Mouse (Mus musculus): ENCODE measurements at regions not wholly inside any gene's neighbourhood (a gene's known extent, or its start where the extent isn't known, plus 50 kb on each side); places are given as distances from the start of the nearest gene placed in this dataset.

- Histone ChIP-seq H3K9me3 (replicated peaks; ENCODE audit: low read length) (no peaks in the 10 kb centered on the region), H3K36me3 (ENCODE audit: insufficient read depth, low read length) (no peaks in the 10 kb centered on the region), H3K27ac (no peak overlapping the region), H3K4me2 (ENCODE audit: low read length) (no peak overlapping the region), H3K4me3 (replicated peaks; ENCODE audit: low read depth, low read length) (no peak overlapping the region), H3K9ac (ENCODE audit: low read depth, low read length) (no peak overlapping the region), H3K4me1 (replicated peaks; ENCODE audit: insufficient read depth, low read length) (no peaks in the 10 kb centered on the region), H3K27me3 (ENCODE audit: insufficient read depth, low read length) (no peaks in the 10 kb centered on the region)
- no peak for ATAC-seq (replicated peaks; ENCODE audit: low FRiP score, low read depth)
- no peak for DNase-seq (ENCODE audit: low spot score)
- TF ChIP-seq CTCF (IDR thresholded peaks at IDR 0.05; ENCODE audit: low read depth) = no peak
- WGBS = 75% methylated on average over 6 of the region's 6 CpGs
These were observed 112.5 kb upstream of the Arglu1 start for GRCm38 (mm10) chr8:8802761-8803340.

GRCm38 (mm10) chr8:8802317-8802716 is 112.0 kb upstream of the Arglu1 start:
- H3K4me3 ChIP-seq (replicated peaks; ENCODE audit: low read depth, low read length) = no peak overlapping the region
- peak; percentile 22; the same call in 1 of the 2 replicates for TF ChIP-seq CTCF (IDR thresholded peaks at IDR 0.05; ENCODE audit: low read depth)
- WGBS = 45% methylated on average over 5 of the region's 5 CpGs
- no peak overlapping the region for H3K4me2 ChIP-seq (ENCODE audit: low read length)
- H3K9me3 ChIP-seq (replicated peaks; ENCODE audit: low read length) = no peaks in the 10 kb centered on the region
- ATAC-seq (replicated peaks; ENCODE audit: low FRiP score, low read depth) (no peak), DNase-seq (ENCODE audit: low spot score) (no peak)
- no peaks in the 10 kb centered on the region for H3K36me3 ChIP-seq (ENCODE audit: insufficient read depth, low read length)
- H3K27me3 ChIP-seq (ENCODE audit: insufficient read depth, low read length) = no peaks in the 10 kb centered on the region
- H3K27ac ChIP-seq = no peak overlapping the region
- H3K9ac ChIP-seq (ENCODE audit: low read depth, low read length) = no peak overlapping the region
- H3K4me1 ChIP-seq (replicated peaks; ENCODE audit: insufficient read depth, low read length) = no peaks in the 10 kb centered on the region

DNA sequence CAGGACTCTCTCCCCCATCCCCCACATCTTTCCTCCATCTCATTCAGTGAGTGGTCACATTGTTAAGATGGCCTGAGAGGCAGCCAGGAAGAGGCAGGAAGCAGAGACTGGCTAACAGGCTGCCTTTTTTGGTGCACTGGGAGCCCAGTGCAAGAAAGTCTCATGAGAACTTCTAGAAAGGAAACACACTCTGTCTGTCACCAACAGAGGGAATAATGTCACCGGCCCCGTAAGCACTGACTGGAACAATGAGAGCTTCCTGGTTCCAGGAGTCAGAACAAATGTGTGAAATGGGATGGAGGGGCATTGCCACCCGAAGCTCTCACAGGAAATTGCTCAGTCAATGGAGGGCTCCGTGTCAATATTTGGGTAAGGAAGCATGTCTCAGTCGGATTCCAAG is 111.3 kb upstream of the Arglu1 start:
- H3K9me3 ChIP-seq (replicated peaks; ENCODE audit: low read length) = no peaks in the 10 kb centered on the region
- no peaks in the 10 kb centered on the region for H3K4me1 ChIP-seq (replicated peaks; ENCODE audit: insufficient read depth, low read length)
- no peak overlapping the region for H3K27ac ChIP-seq
- no peak overlapping the region for H3K9ac ChIP-seq (ENCODE audit: low read depth, low read length)
- H3K4me3 ChIP-seq (replicated peaks; ENCODE audit: low read depth, low read length) = no peak overlapping the region
- ATAC-seq (replicated peaks; ENCODE audit: low FRiP score, low read depth) (no peak), DNase-seq (ENCODE audit: low spot score) (no peak)
- TF ChIP-seq CTCF (IDR thresholded peaks at IDR 0.05; ENCODE audit: low read depth) = no peak
- H3K4me2 ChIP-seq (ENCODE audit: low read length) = no peak overlapping the region
- H3K36me3 ChIP-seq (ENCODE audit: insufficient read depth, low read length) = no peaks in the 10 kb centered on the region
- no peaks in the 10 kb centered on the region for H3K27me3 ChIP-seq (ENCODE audit: insufficient read depth, low read length)
- 31% methylated on average over 5 of the region's 5 CpGs for WGBS

DNA sequence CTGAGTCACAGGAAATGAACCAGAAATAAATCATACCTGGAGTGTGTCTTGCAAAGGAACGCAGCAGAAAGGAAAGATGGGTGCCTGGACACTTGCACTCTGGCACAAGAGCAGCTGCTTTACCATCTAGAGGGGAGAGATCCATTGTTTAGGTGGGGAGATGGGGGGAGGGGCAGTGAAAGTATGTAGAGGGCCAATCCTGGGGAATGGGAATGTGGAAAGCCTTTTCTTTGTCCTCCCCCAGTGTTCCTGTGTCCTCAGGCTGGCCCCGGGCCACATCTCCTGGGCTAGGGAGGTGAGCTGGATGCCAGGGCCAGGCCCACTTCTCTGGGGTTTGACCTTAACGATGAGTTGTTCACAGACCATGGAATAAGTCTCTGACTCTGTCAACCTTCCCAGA is 107.2 kb upstream of the Arglu1 start:
- Histone ChIP-seq H3K27me3 (ENCODE audit: insufficient read depth, low read length) (no peaks in the 10 kb centered on the region), H3K27ac (no peak overlapping the region), H3K9ac (ENCODE audit: low read depth, low read length) (no peak overlapping the region), H3K4me1 (replicated peaks; ENCODE audit: insufficient read depth, low read length) (no peaks in the 10 kb centered on the region), H3K36me3 (ENCODE audit: insufficient read depth, low read length) (no peaks in the 10 kb centered on the region), H3K4me3 (replicated peaks; ENCODE audit: low read depth, low read length) (no peak overlapping the region), H3K9me3 (replicated peaks; ENCODE audit: low read length) (no peaks in the 10 kb centered on the region), H3K4me2 (ENCODE audit: low read length) (no peak overlapping the region)
- no peak for ATAC-seq (replicated peaks; ENCODE audit: low FRiP score, low read depth)
- WGBS = 55% methylated on average over 3 of the region's 3 CpGs
- no peak for DNase-seq (ENCODE audit: low spot score)
- no peak for TF ChIP-seq CTCF (IDR thresholded peaks at IDR 0.05; ENCODE audit: low read depth)

DNA sequence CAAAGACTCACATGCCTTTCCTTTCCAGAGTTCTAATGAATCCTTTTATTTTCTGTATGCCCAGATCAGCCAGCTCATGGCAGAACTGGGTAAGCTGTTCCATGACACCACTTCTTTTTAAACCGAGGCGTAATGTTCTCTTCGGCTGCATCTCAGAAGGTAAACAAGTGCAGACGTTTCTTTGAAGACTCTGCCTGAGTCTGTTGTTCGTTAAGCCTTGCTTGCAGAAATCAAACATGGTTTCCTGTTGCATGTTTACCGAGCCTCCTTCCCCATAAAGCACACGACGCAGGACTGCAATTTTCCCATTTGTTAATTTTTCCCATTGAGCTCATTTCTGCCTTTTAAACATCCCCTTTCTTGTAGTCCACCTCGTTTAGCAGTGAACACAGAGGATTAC is 106.6 kb upstream of the Arglu1 start:
- H3K27ac ChIP-seq = no peak overlapping the region
- no peak overlapping the region for H3K9ac ChIP-seq (ENCODE audit: low read depth, low read length)
- no peak for TF ChIP-seq CTCF (IDR thresholded peaks at IDR 0.05; ENCODE audit: low read depth)
- H3K4me2 ChIP-seq (ENCODE audit: low read length) = no peak overlapping the region
- H3K36me3 ChIP-seq (ENCODE audit: insufficient read depth, low read length) = no peaks in the 10 kb centered on the region
- H3K27me3 ChIP-seq (ENCODE audit: insufficient read depth, low read length) = no peaks in the 10 kb centered on the region
- WGBS = 33% methylated on average over 9 of the region's 9 CpGs
- H3K4me1 ChIP-seq (replicated peaks; ENCODE audit: insufficient read depth, low read length) = no peaks in the 10 kb centered on the region
- DNase-seq (ENCODE audit: low spot score) (no peak), ATAC-seq (replicated peaks; ENCODE audit: low FRiP score, low read depth) (no peak)
- H3K9me3 ChIP-seq (replicated peaks; ENCODE audit: low read length) = no peaks in the 10 kb centered on the region
- H3K4me3 ChIP-seq (replicated peaks; ENCODE audit: low read depth, low read length) = no peak overlapping the region

- Histone ChIP-seq H3K27ac (no peak overlapping the region), H3K4me3 (replicated peaks; ENCODE audit: low read depth, low read length) (no peak overlapping the region), H3K4me2 (ENCODE audit: low read length) (no peak overlapping the region), H3K36me3 (ENCODE audit: insufficient read depth, low read length) (no peaks in the 10 kb centered on the region), H3K4me1 (replicated peaks; ENCODE audit: insufficient read depth, low read length) (no peaks in the 10 kb centered on the region), H3K9me3 (replicated peaks; ENCODE audit: low read length) (no peaks in the 10 kb centered on the region), H3K27me3 (ENCODE audit: insufficient read depth, low read length) (no peaks in the 10 kb centered on the region), H3K9ac (ENCODE audit: low read depth, low read length) (no peak overlapping the region)
- 16% methylated on average over 6 of the region's 6 CpGs for WGBS
- DNase-seq (ENCODE audit: low spot score) (peak; percentile 78), ATAC-seq (replicated peaks; ENCODE audit: low FRiP score, low read depth) (no peak)
- no peak for TF ChIP-seq CTCF (IDR thresholded peaks at IDR 0.05; ENCODE audit: low read depth)
These were observed 104.4 kb upstream of the Arglu1 start for GRCm38 (mm10) chr8:8794711-8795110.

DNA sequence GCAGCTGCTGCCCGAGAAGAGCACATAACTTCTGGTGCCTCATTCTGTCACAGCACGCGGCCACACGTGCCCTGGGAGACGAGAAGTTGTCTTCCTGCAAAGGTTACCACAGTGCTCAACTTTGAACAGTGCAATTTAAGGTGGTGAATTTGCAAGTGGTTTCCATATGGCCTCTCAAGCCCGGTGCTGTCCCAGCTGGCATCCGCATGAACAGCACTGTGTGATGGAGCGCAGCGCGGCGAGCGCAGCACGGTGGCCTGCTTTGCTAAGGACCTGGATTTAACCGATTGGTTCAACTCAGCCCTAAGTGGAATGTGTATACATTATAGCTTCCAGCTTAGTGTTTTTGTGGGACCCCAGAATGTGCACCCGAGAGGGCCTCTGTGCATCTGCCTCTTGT is 89.6 kb upstream of the Arglu1 start:
- WGBS = 47% methylated on average over 15 of the region's 15 CpGs
- Histone ChIP-seq H3K4me2 (ENCODE audit: low read length) (no peak overlapping the region), H3K27me3 (ENCODE audit: insufficient read depth, low read length) (no peaks in the 10 kb centered on the region), H3K9me3 (replicated peaks; ENCODE audit: low read length) (no peaks in the 10 kb centered on the region), H3K4me3 (replicated peaks; ENCODE audit: low read depth, low read length) (no peak overlapping the region), H3K36me3 (ENCODE audit: insufficient read depth, low read length) (no peaks in the 10 kb centered on the region), H3K4me1 (replicated peaks; ENCODE audit: insufficient read depth, low read length) (no peaks in the 10 kb centered on the region), H3K27ac (no peak overlapping the region), H3K9ac (ENCODE audit: low read depth, low read length) (no peak overlapping the region)
- no peak for TF ChIP-seq CTCF (IDR thresholded peaks at IDR 0.05; ENCODE audit: low read depth)
- ATAC-seq (replicated peaks; ENCODE audit: low FRiP score, low read depth) = peak; percentile 52; the same call in 1 of the 2 replicates
- DNase-seq (ENCODE audit: low spot score) = no peak

All from kidney, postnatal 0 days (tissue).